ENCODE assay signal across 12 mouse cellular contexts in the genomic region with DNA sequence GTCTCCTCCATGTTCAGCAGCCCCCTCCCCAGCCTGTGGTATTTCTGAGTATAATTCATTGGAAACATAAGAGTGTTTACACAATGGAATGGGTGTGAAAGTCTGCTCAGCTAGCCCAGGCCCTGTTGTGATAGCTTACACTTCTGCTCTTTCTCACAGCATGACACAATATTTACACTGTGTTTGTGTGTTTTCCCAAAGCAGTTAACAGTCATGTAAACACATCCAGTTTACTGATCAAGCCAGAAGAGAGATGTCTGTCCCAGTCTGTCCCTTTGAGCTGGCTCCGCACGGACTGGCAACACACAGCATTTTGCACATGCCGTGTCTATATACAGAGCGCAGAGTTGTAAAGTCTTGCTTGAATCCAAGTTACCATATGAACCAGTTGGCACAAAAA. TPM values are rescaled to one million over a fixed set of nuclear protein-coding genes. Genes with fewer than 3 reads are reported as not detected.
DNase-seq lines count a peak whose midpoint lies in the region; ATAC-seq and TF ChIP-seq lines count a peak whose summit lies in the region.
"Had no signal": no experiment of that assay in that cellular context is flagged by ENCODE, and none has a peak within 500 bp of the region (broad histone marks: within the 10 kb centered on the region; RNA-seq: fewer than 3 reads in every experiment).

No protein-coding gene starts in this region.

- no peaks in the 10 kb centered on the region for H3K27me3 ChIP-seq in heart, embryonic 10.5 days (ENCODE audit: insufficient read depth, poor library complexity, severe bottlenecking)
- no peaks in the 10 kb centered on the region for H3K27me3 ChIP-seq in lung, embryonic 16.5 days (ENCODE audit: control insufficient read depth, insufficient read depth, low read depth, low read length)
- peaks cover 4% of the 10 kb centered on the region for H3K27me3 ChIP-seq in forebrain, postnatal 0 days (ENCODE audit: insufficient read depth, low read length)
- H3K27me3 ChIP-seq in liver, embryonic 15.5 days: no peaks in the 10 kb centered on the region

- peak; percentile 65 for ATAC-seq in lung, embryonic 16.5 days (ENCODE audit: low read depth)
- ATAC-seq in forebrain, postnatal 0 days: peak; percentile 93
- peak; percentile 70 for ATAC-seq in liver, embryonic 15.5 days (ENCODE audit: insufficient read depth)
- ATAC-seq: CD4-positive, CD25-positive, alpha-beta regulatory T cell, adult 4 months had no signal

- peaks cover 23% of the 10 kb centered on the region for H3K4me1 ChIP-seq in heart, embryonic 10.5 days
- peaks cover 14% of the 10 kb centered on the region for H3K4me1 ChIP-seq in lung, embryonic 16.5 days (replicated peaks; ENCODE audit: control insufficient read depth, insufficient read depth, low read length)
- no peaks in the 10 kb centered on the region for H3K4me1 ChIP-seq in forebrain, postnatal 0 days (ENCODE audit: insufficient read depth)
- H3K4me1 ChIP-seq in liver, embryonic 15.5 days (replicated peaks): peaks cover 12% of the 10 kb centered on the region

- H3K4me3 ChIP-seq in heart, embryonic 10.5 days: no peak overlapping the region
- no peak overlapping the region for H3K4me3 ChIP-seq in lung, embryonic 16.5 days (ENCODE audit: low read length)
- no peak overlapping the region for H3K4me3 ChIP-seq in forebrain, postnatal 0 days (ENCODE audit: low read depth, low read length)
- no peak overlapping the region for H3K4me3 ChIP-seq in liver, embryonic 15.5 days (replicated peaks)

- peak overlapping the region; percentile 26; the same call in 1 of the 2 replicates for H3K9ac ChIP-seq in lung, embryonic 16.5 days (ENCODE audit: low read length)
- H3K9ac ChIP-seq in forebrain, postnatal 0 days: no peak overlapping the region
- H3K9ac ChIP-seq in liver, embryonic 15.5 days: no peak overlapping the region

- no peak overlapping the region for H3K4me2 ChIP-seq in lung, embryonic 16.5 days (ENCODE audit: low read depth, low read length)
- no peak overlapping the region for H3K4me2 ChIP-seq in forebrain, postnatal 0 days (ENCODE audit: low read depth)
- H3K4me2 ChIP-seq in liver, embryonic 15.5 days: no peak overlapping the region

- no peak for DNase-seq in heart, embryonic 10.5 days (ENCODE audit: low spot score)
- no peak for DNase-seq in heart, adult 9 months (ENCODE audit: low spot score in 2 of 2)
- DNase-seq in lung, postnatal 14 days: no peak
- DNase-seq in forebrain, postnatal 0 days: peak; percentile 57
- DNase-seq in MN1 (ENCODE audit: low spot score): no peak
- DNase-seq in testis, postnatal 14 days (ENCODE audit: low spot score): no peak
- DNase-seq: heart, postnatal 14 days; kidney, adult 2 months; lung, postnatal 36 days had no signal

- no peak for TF ChIP-seq CTCF in forebrain, postnatal 0 days (IDR thresholded peaks at IDR 0.05; ENCODE audit: low read depth)

- peak overlapping the region; percentile 24; the same call in 1 of the 2 replicates for H3K27ac ChIP-seq in heart, embryonic 10.5 days
- H3K27ac ChIP-seq in lung, embryonic 16.5 days (ENCODE audit: low read length): 0 out of 2 replicates have a peak overlapping the region, but pooled peaks have one; percentile 12
- H3K27ac ChIP-seq in forebrain, postnatal 0 days (ENCODE audit: low read depth, low read length): no peak overlapping the region
- peak overlapping the region; percentile 53 for H3K27ac ChIP-seq in liver, embryonic 15.5 days (replicated peaks)

- 84% methylated on average over 4 of the region's 4 CpGs for WGBS in heart, embryonic 10.5 days
- WGBS in lung, embryonic 16.5 days: 62% methylated on average over 4 of the region's 4 CpGs
- 50% methylated on average over 4 of the region's 4 CpGs for WGBS in forebrain, postnatal 0 days
- 69% methylated on average over 4 of the region's 4 CpGs for WGBS in liver, embryonic 15.5 days (ENCODE audit: insufficient replicate concordance)

- H3K36me3 ChIP-seq in heart, embryonic 10.5 days: no peaks in the 10 kb centered on the region
- no peaks in the 10 kb centered on the region for H3K36me3 ChIP-seq in lung, embryonic 16.5 days (ENCODE audit: control insufficient read depth, insufficient read depth, low read length)
- H3K36me3 ChIP-seq in forebrain, postnatal 0 days (ENCODE audit: insufficient read depth): no peaks in the 10 kb centered on the region
- H3K36me3 ChIP-seq in liver, embryonic 15.5 days (replicated peaks): no peaks in the 10 kb centered on the region

- no peaks in the 10 kb centered on the region for H3K9me3 ChIP-seq in heart, embryonic 10.5 days
- no peaks in the 10 kb centered on the region for H3K9me3 ChIP-seq in lung, embryonic 16.5 days (ENCODE audit: control insufficient read depth, low read length)
- H3K9me3 ChIP-seq in forebrain, postnatal 0 days (ENCODE audit: low read length): no peaks in the 10 kb centered on the region
- no peaks in the 10 kb centered on the region for H3K9me3 ChIP-seq in liver, embryonic 15.5 days (replicated peaks)

RNA-seq across cellular contexts. Expression of a gene that starts 32.2 kb away (rescaled TPM):
- 55.0 and 56.3 TPM in 2 replicates for polyA plus RNA-seq in heart, embryonic 10.5 days (2016; fragmentation: Nextera tagmentation; extraction: Ambion mirVana)
- polyA plus RNA-seq in lung, embryonic 16.5 days (2015; fragmentation: Nextera tagmentation; extraction: Ambion mirVana): 22.0 and 22.4 TPM in 2 replicates
- 112 and 147 TPM in 2 replicates for total RNA-seq in forebrain, postnatal 0 days (2014; rRNA removed)
- polyA plus RNA-seq in forebrain, postnatal 0 days (2015; fragmentation: Nextera tagmentation; extraction: Ambion mirVana): 168 and 206 TPM in 2 replicates
- polyA plus RNA-seq in liver, embryonic 15.5 days (2015; fragmentation: Nextera tagmentation; extraction: Ambion mirVana): 44.5 and 47.4 TPM in 2 replicates
